Mouse (Mus musculus) ES-E14 (cell line): ENCODE results near the gene Ghr. TPM values are rescaled to one million over a fixed set of nuclear protein-coding genes. Genes with fewer than 3 reads are reported as not detected.

ENCODE experiments used
- DNase-seq: peaks from one replicate; pipeline ENCODE4 v3.0.0-alpha.2; 2013; ENCODE audit warnings: low read depth, low spot score
- H3K27ac ChIP-seq: 2 replicates; pipeline ENCODE4 v1.5.1; 2012; ENCODE audit warnings: low read depth, mild to moderate bottlenecking, low read length, moderate library complexity, mixed read lengths; ENCODE audit not compliant: poor library complexity, insufficient read depth, severe bottlenecking
- H3K36me3 ChIP-seq: 2 replicates; pipeline ENCODE4 v1.6.1; 2012; ENCODE audit warnings: mild to moderate bottlenecking, low read length, moderate library complexity, mixed read lengths; ENCODE audit not compliant: control insufficient read depth, poor library complexity, insufficient read depth, severe bottlenecking
- H3K4me1 ChIP-seq, 2 experiments: fragments of 150-350 bp in 1 of 2; sonication (generic) in 1 of 2; 2 replicates each; pipeline ENCODE4 v1.6.1; 2012; ENCODE audit warnings: low read length in 2 of 2, mild to moderate bottlenecking in 1 of 2, mixed read lengths in 1 of 2; ENCODE audit not compliant: control insufficient read depth in 2 of 2, insufficient read depth in 2 of 2, poor library complexity in 1 of 2
- H3K4me3 ChIP-seq, 2 experiments: fragments of 150-350 bp in 1 of 2; sonication (generic) in 1 of 2; 2 replicates each; pipeline ENCODE4 v1.5.1; 2012; ENCODE audit warnings: low read length in 2 of 2, low read depth in 1 of 2, mild to moderate bottlenecking in 1 of 2, mixed read lengths in 1 of 2; ENCODE audit not compliant: insufficient read depth in 1 of 2, poor library complexity in 1 of 2, severe bottlenecking in 1 of 2
- H3K9ac ChIP-seq: 2 replicates; pipeline ENCODE4 v1.6.1; 2012; ENCODE audit warnings: low read depth, mild to moderate bottlenecking, low read length, mixed read lengths; ENCODE audit not compliant: poor library complexity, insufficient read depth, severe bottlenecking
- H3K9me3 ChIP-seq: fragments of 150-350 bp; sonication (generic); 2 replicates; pipeline ENCODE4 v1.6.1; 2012; ENCODE audit warnings: low read depth, mild to moderate bottlenecking, low read length; ENCODE audit not compliant: control insufficient read depth, insufficient read depth
- CHD2 ChIP-seq: IDR thresholded peaks from 2 replicates; pipeline ENCODE4 v1.6.1; 2014; ENCODE audit warnings: mild to moderate bottlenecking, low read depth, low read length, inconsistent platforms
- HCFC1 ChIP-seq: IDR thresholded peaks from 2 replicates; pipeline ENCODE4 v1.6.1; 2012; ENCODE audit warnings: low read length, inconsistent platforms, borderline replicate concordance; ENCODE audit not compliant: insufficient read depth
- MAFK ChIP-seq: IDR thresholded peaks from 2 replicates; pipeline ENCODE4 v1.6.1; 2014; ENCODE audit warnings: mild to moderate bottlenecking, low read depth, low read length, inconsistent platforms; ENCODE audit not compliant: insufficient read depth
- ZC3H11A ChIP-seq: IDR thresholded peaks from 2 replicates; pipeline ENCODE4 v1.6.1; 2012; ENCODE audit warnings: low read depth, mild to moderate bottlenecking, inconsistent platforms, low read length, borderline replicate concordance
- ZNF384 ChIP-seq: IDR thresholded peaks from 2 replicates; pipeline ENCODE4 v1.6.1; 2012; ENCODE audit warnings: low read depth, low read length, inconsistent platforms
- in situ Hi-C, 2 experiments: fragments of 600-800 bp; cut with MboI; formaldehyde crosslinking; loops; one replicate each; pipeline ENCODE4 v1.15.1; 2025; ENCODE audit warnings: low sequenced_read_pairs in 2 of 2, inconsistent platforms in 1 of 2; ENCODE audit not compliant: unreplicated experiment in 2 of 2
- total RNA-seq: library from RNA; depleted of rRNA; stranded (reverse); fragments of 300-350 nt; gene quantifications from 2 replicates; pipeline ENCODE4 v1.2.3, GENCODE M21; 2012

The Ghr gene
- total RNA-seq, 1 experiment, result 7.5 TPM

DNA sequence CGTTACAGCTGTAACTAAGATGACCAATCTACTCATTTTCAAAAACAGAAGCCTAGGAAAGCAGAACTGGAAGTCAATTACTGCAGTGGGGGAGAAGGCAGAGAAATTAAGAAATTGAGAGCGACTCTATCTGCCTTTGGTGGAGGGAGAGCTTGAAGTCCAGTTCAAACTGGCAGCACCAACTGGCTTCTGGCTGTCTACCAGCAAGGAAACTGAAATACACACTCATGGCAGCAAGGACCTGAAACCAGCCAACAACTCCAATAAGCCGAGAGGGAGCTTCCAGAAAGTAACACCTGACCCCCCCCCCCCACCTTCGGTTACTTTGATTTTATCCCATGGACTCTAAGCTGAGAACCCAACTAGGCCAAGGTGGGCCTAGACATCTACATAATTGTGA is 114.1 kb downstream of the Ghr start:
- DNase-seq, result no peak
- no peak for TF ChIP-seq MAFK
- no peak for TF ChIP-seq CHD2
- TF ChIP-seq ZNF384, result no peak
- no peak for TF ChIP-seq HCFC1
- no peak for TF ChIP-seq ZC3H11A
- no peaks in the 10 kb centered on the region for H3K9me3 ChIP-seq
- no peak overlapping the region for H3K4me3 ChIP-seq
- H3K4me1 ChIP-seq, result no peaks in the 10 kb centered on the region
- in situ Hi-C loops, result no loop called here
- H3K27ac ChIP-seq, result no peak overlapping the region
- no peak overlapping the region for H3K9ac ChIP-seq
- no peaks in the 10 kb centered on the region for H3K36me3 ChIP-seq

DNA sequence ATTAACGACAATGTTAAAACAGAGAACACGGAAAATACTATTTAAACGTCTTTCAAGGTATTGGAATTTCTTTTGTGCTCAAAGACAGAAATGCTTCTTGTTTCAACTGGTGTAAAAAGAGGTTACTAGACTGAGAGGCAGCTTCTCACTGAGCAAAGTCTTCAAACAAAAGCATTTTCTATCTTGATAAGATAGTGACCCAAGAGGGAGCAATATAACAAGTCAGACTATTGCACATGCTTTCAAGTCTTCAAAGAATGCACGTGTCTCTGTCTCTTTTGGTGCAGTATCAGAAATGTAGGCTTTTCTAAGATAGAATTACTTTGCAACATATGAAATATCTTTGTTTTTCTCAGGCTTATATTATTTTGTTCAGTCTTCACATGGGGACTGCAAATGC is 116.7 kb downstream of the Ghr start:
- Histone ChIP-seq H3K9me3 (no peaks in the 10 kb centered on the region), H3K4me1 (no peaks in the 10 kb centered on the region), H3K36me3 (no peaks in the 10 kb centered on the region), H3K9ac (no peak overlapping the region), H3K27ac (no peak overlapping the region), H3K4me3 (no peak overlapping the region)
- TF ChIP-seq ZC3H11A (no peak), ZNF384 (no peak), HCFC1 (no peak), CHD2 (no peak), MAFK (no peak)
- DNase-seq, result no peak
- in situ Hi-C loops, result no loop called here

DNA sequence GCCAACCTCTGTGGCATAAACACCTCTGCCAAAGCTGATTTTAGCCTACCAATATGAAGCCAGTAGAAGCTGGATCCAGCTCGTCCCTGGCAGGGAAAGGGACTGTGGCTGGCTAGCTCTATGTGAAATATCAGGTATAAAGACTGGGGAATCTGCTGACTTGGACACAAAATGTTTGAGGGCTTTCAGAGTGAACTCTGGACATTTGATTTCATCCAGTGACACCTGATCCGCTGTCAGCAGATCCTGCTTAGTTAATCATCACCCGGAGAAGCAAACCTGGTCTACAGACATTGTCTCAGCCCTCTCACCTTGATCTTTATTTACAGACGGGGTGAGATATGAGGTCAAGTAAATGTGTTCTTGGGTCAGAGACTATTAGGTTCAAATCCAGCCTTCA is 118.5 kb downstream of the Ghr start:
- DNase-seq, result no peak
- Histone ChIP-seq H3K27ac (no peak overlapping the region), H3K4me1 (no peaks in the 10 kb centered on the region), H3K36me3 (no peaks in the 10 kb centered on the region), H3K4me3 (no peak overlapping the region), H3K9ac (no peak overlapping the region), H3K9me3 (no peaks in the 10 kb centered on the region)
- in situ Hi-C loops, result no loop called here
- TF ChIP-seq HCFC1 (no peak), ZNF384 (no peak), ZC3H11A (no peak), CHD2 (no peak)

DNA sequence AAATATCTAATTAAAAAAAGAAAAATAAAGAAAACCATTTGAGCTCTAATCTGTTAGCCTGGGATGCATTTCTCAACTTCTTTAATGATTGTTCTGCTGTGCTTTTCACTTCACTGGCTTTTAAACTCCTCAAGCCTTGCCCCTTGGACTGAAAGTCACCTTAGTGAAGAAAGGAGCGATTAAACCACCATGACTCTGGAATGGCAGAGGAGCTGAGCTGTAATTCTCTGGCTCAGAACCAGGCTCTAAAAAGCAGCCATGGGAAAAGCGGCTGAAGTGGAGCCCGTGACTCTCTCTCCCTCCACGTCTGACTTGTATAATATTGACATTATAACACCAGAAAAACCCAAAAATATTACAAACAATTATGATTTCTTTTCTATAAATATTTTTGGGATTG is 126.7 kb downstream of the Ghr start:
- no peak overlapping the region for H3K4me3 ChIP-seq
- no peak overlapping the region for H3K27ac ChIP-seq
- no peak overlapping the region for H3K9ac ChIP-seq
- in situ Hi-C loops, result no loop called here
- H3K9me3 ChIP-seq, result no peaks in the 10 kb centered on the region
- no peak for DNase-seq
- H3K4me1 ChIP-seq, result no peaks in the 10 kb centered on the region
- H3K36me3 ChIP-seq, result no peaks in the 10 kb centered on the region
- no peak for TF ChIP-seq CHD2
- no peak for TF ChIP-seq ZC3H11A
- no peak for TF ChIP-seq ZNF384
- no peak for TF ChIP-seq MAFK
- no peak for TF ChIP-seq HCFC1

DNA sequence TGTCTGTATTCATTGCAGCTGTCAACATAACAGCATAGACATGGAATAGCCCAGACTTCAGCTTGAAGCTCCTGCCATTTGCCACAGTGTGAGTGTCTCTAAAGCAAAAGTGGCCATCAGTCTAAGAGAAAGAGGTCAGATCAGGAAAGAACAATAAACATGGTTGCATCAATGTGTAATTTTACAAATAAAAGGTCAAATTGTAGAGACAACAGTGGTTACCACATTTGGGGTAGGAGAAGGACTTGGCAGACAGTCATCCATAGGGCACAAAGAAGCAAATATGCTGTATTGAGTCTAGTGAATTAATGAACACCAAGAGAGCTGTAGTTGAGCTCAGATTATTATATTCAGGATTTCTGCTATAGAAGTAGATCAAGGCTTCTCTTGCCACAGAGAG is 127.7 kb downstream of the Ghr start:
- H3K4me3 ChIP-seq, result no peak overlapping the region
- no peaks in the 10 kb centered on the region for H3K36me3 ChIP-seq
- no peak overlapping the region for H3K27ac ChIP-seq
- no peaks in the 10 kb centered on the region for H3K4me1 ChIP-seq
- TF ChIP-seq MAFK (no peak), ZC3H11A (no peak), HCFC1 (no peak), CHD2 (no peak), ZNF384 (no peak)
- DNase-seq, result no peak
- H3K9me3 ChIP-seq, result no peaks in the 10 kb centered on the region
- no peak overlapping the region for H3K9ac ChIP-seq
- in situ Hi-C loops, result no loop called here
